Mouse (Mus musculus) kidney, embryonic 14.5 days (tissue): ENCODE results near the gene Ccdc88c. TPM values are rescaled to one million over a fixed set of nuclear protein-coding genes. Genes with fewer than 3 reads are reported as not detected.

ENCODE experiments used
- ATAC-seq: fragments of 200-750 bp; cut with Nextera tagmentation; 2 replicates; pipeline ENCODE4 v1.8.0; 2017; ENCODE audit warnings: moderate number of reproducible peaks, mild to moderate bottlenecking, moderate TSS enrichment, moderate library complexity; ENCODE audit not compliant: low FRiP score, low TSS enrichment
- H3K27ac ChIP-seq: fragments of 300-500 bp; sonication (generic); 2 replicates; pipeline ENCODE4 v1.5.1; 2014; ENCODE audit warnings: low read depth, mild to moderate bottlenecking, low read length, moderate library complexity, mixed read lengths
- H3K27me3 ChIP-seq: fragments of 300-500 bp; sonication (generic); 2 replicates; pipeline ENCODE4 v1.6.1; 2014; ENCODE audit warnings: mild to moderate bottlenecking, low read length; ENCODE audit not compliant: control insufficient read depth, insufficient read depth
- H3K36me3 ChIP-seq: fragments of 300-500 bp; sonication (generic); 2 replicates; pipeline ENCODE4 v1.6.1; 2014; ENCODE audit warnings: low read length, mixed read lengths; ENCODE audit not compliant: control insufficient read depth, insufficient read depth
- H3K4me1 ChIP-seq: fragments of 300-500 bp; sonication (generic); 2 replicates; pipeline ENCODE4 v1.6.1; 2014; ENCODE audit warnings: low read length, mixed read lengths; ENCODE audit not compliant: control insufficient read depth, insufficient read depth
- H3K4me2 ChIP-seq: fragments of 300-500 bp; sonication (generic); replicated peaks from 2 replicates; pipeline ENCODE4 v1.6.1; 2014; ENCODE audit warnings: low read depth, mild to moderate bottlenecking, low read length
- H3K4me3 ChIP-seq: fragments of 300-500 bp; sonication (generic); 2 replicates; pipeline ENCODE4 v1.5.1; 2014; ENCODE audit warnings: mild to moderate bottlenecking, low read length
- H3K9ac ChIP-seq: fragments of 300-500 bp; sonication (generic); 2 replicates; pipeline ENCODE4 v1.6.1; 2014; ENCODE audit warnings: low read depth, mild to moderate bottlenecking, low read length, moderate library complexity
- H3K9me3 ChIP-seq: fragments of 300-500 bp; sonication (generic); 2 replicates; pipeline ENCODE4 v1.6.1; 2016; ENCODE audit warnings: low read length; ENCODE audit not compliant: control insufficient read depth
- WGBS: fragments of 180-500 bp; shearing (Covaris S2); extraction: QIAGEN DNeasy Blood & Tissue Kit; methylation state at CpG from one replicate; pipeline ENCODE4 v1.1.7; 2014; 5-methylcytosine and 5-hydroxymethylcytosine counted together
- polyA plus RNA-seq: library from polyadenylated mRNA; unstranded; fragments of >200 nt; fragmentation: Nextera tagmentation; extraction: Ambion mirVana; gene quantifications from 2 replicates; pipeline ENCODE4 v1.2.1, GENCODE M21; 2014

Gene Ccdc88c
- polyA plus RNA-seq, 1 experiment from 2014 or later = 15.3 TPM

- WGBS = 75% methylated on average over 14 of the region's 14 CpGs
- Histone ChIP-seq H3K27ac (no peak overlapping the region), H3K4me3 (no peak overlapping the region), H3K36me3 (peaks cover 52% of the 10 kb centered on the region), H3K4me2 (no peak overlapping the region), H3K9me3 (no peaks in the 10 kb centered on the region), H3K27me3 (no peaks in the 10 kb centered on the region), H3K9ac (no peak overlapping the region), H3K4me1 (no peaks in the 10 kb centered on the region)
- peak; percentile 65; the same call in 1 of the 2 replicates for ATAC-seq
These were observed 102.9 kb downstream of the Ccdc88c start for GRCm38 (mm10) chr12:100925644-100926619.

GRCm38 (mm10) chr12:100924646-100925339 is 104.1 kb downstream of the Ccdc88c start:
- ATAC-seq = no peak
- WGBS = 78% methylated on average over 15 of the region's 15 CpGs
- H3K4me3 ChIP-seq = no peak overlapping the region

DNA sequence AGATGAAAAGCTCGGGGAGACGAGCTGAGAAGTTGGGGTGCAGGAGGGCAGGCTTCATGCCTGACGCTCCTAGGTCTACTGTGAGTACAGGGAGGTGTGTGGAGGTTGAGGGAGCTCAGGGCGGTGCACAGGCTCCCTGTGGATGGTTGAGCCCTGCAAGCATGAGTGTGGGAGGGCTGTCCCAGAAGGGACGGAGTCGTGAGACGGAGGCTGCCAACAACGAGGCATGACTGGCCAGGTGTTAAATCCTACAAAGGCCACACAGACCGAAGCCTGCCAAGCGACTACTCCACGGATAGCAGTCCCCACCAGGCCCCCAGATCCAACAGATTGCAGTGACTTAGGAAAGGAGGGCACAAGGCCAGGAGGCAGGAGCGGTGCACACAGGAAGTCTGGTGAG is 118.1 kb downstream of the Ccdc88c start:
- no peak overlapping the region for H3K4me3 ChIP-seq
- H3K27me3 ChIP-seq = peaks cover 3% of the 10 kb centered on the region
- H3K4me2 ChIP-seq = no peak overlapping the region
- no peak overlapping the region for H3K9ac ChIP-seq
- 63% methylated on average over 12 of the region's 12 CpGs for WGBS
- H3K27ac ChIP-seq = no peak overlapping the region
- ATAC-seq = no peak
- H3K4me1 ChIP-seq = no peaks in the 10 kb centered on the region
- H3K36me3 ChIP-seq = peaks cover 8% of the 10 kb centered on the region; the same call in 1 of the 2 replicates
- no peaks in the 10 kb centered on the region for H3K9me3 ChIP-seq

More at GRCm38 (mm10) chr12:100924646-100925339, 104.1 kb downstream of the Ccdc88c start:
- Histone ChIP-seq H3K4me1 (no peaks in the 10 kb centered on the region), H3K27ac (no peak overlapping the region), H3K9ac (no peak overlapping the region), H3K27me3 (no peaks in the 10 kb centered on the region), H3K36me3 (peaks cover 48% of the 10 kb centered on the region), H3K4me2 (no peak overlapping the region), H3K9me3 (no peaks in the 10 kb centered on the region)

GRCm38 (mm10) chr12:100909765-100910164 is 119.1 kb downstream of the Ccdc88c start:
- H3K27me3 ChIP-seq = peaks cover 3% of the 10 kb centered on the region
- no peaks in the 10 kb centered on the region for H3K9me3 ChIP-seq
- no peak overlapping the region for H3K4me3 ChIP-seq
- peaks cover 7% of the 10 kb centered on the region; the same call in 1 of the 2 replicates for H3K36me3 ChIP-seq
- no peaks in the 10 kb centered on the region for H3K4me1 ChIP-seq
- no peak overlapping the region for H3K9ac ChIP-seq
- no peak overlapping the region for H3K4me2 ChIP-seq
- ATAC-seq = no peak
- no peak overlapping the region for H3K27ac ChIP-seq
- WGBS = 54% methylated on average over 6 of the region's 6 CpGs

DNA sequence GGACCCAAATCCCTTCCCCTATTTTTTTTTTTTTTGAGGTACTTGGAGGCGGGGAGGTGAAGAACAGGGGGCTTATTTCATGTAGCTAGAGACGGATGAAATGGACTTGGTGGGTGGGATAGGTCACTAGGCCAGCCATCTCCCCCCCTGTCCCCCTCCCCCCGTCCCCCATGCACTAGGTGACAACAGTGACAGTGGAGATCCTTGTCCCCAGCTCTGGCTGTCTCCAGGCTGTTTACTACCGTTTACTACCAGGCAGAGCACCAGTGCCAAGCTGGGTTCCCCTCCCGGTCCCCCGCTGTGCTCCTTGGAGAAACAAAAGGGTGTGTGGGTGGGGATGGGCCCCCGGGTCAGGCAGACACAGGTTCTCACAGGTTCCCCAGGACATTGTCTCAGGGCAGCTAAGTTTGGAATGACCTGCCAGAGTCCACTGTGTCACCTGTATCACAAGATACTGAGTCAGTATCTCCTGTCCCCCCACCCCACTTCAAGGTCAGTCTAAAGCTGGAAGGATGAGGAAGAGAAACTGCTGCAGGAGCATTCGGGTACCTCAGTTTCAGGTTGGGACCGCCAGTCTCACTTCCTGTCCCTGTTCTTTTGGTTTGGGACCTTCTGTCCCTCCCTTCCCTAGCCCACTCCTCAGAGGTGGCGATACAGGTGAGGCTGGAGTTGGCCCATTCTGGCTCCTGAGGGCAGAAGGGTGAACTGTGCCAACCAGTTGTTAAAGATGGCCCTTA is 120.4 kb downstream of the Ccdc88c start:
- Histone ChIP-seq H3K9me3 (no peaks in the 10 kb centered on the region), H3K4me1 (no peaks in the 10 kb centered on the region), H3K4me2 (peak overlapping the region; percentile 91), H3K36me3 (peaks cover 5% of the 10 kb centered on the region; the same call in 1 of the 2 replicates), H3K27me3 (peaks cover 3% of the 10 kb centered on the region), H3K9ac (peak overlapping the region; percentile 53), H3K27ac (no peak overlapping the region), H3K4me3 (peak overlapping the region; percentile 43)
- WGBS = 18% methylated on average over 10 of the region's 10 CpGs
- ATAC-seq = 0 out of 2 replicates have a peak, but pooled peaks have one; percentile 22

DNA sequence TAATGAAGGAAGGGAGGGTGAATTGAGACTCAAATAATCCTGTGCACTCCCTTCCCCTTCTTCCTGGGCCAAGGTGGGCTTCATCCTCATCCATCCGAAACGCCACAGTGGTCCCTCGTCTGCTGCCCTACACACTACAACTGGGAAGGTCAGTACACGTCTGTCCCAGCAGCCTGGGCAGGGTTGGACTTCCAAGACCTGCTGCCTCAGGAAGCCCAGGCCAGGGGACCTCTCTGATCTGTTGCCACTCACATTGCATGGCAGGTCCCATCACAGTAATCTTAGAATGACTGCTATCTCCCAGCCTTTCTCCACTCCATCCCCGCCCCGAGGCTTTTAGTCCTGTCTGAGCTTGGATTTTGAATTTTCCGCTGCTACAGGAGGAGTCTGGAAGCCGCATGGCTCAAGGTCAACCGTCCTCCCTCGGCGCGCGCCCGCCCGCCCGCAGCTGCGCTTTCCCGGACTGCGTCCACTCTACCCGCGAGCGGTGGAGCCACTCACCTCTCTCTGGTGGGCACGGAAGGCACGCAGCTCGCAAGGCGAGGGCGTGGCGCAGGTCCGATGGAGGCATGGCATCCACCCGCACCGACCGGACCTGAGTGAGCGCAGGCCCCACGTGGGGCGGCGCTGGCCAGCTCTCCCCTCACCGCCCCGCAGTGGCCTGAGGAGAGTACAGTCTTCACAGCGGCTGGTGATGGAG is 121.1 kb downstream of the Ccdc88c start, which contains the start of gene Gpr68:
Gene Gpr68, minus strand, starts transcription at position 601 of the 700 bp plus-strand sequence.
- H3K27me3 ChIP-seq = peaks cover 3% of the 10 kb centered on the region
- no peak within 1 kb of the TSS for H3K27ac ChIP-seq
- no peaks in the 10 kb centered on the region for H3K9me3 ChIP-seq
- peak; percentile 84 for ATAC-seq
- no peaks in the 10 kb centered on the region for H3K36me3 ChIP-seq
- H3K4me1 ChIP-seq = no peaks in the 10 kb centered on the region
- peak within 1 kb of the TSS; percentile 91 for H3K4me2 ChIP-seq
- peak within 1 kb of the TSS; percentile 43 for H3K4me3 ChIP-seq
- H3K9ac ChIP-seq = peak within 1 kb of the TSS; percentile 53
- WGBS = 4% methylated on average over 38 of the region's 39 CpGs

DNA sequence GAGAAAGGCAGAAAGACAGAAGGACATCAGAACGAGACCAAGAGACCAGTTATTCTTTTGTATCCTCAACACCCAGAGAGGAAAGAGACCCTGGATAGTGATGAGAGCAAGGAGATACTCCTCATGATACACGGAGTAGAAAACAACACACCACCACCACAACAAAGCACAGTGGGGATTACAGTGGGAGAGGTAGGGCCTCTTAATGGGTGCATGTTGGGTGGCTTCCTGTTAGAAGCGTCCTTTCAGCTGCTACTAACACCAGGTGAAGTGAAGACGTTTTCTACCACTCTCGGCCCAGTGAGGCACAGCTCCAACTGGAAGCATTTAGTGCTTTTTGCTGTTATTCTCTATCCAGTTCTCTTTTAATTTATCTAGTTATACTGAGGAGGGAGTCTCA is 122.0 kb downstream of the Ccdc88c start:
- Histone ChIP-seq H3K4me2 (no peak overlapping the region), H3K27me3 (peaks cover 3% of the 10 kb centered on the region), H3K4me1 (no peaks in the 10 kb centered on the region), H3K36me3 (no peaks in the 10 kb centered on the region), H3K4me3 (no peak overlapping the region), H3K27ac (no peak overlapping the region), H3K9me3 (no peaks in the 10 kb centered on the region), H3K9ac (no peak overlapping the region)
- 84% methylated on average over 5 of the region's 5 CpGs for WGBS
- ATAC-seq = no peak

DNA sequence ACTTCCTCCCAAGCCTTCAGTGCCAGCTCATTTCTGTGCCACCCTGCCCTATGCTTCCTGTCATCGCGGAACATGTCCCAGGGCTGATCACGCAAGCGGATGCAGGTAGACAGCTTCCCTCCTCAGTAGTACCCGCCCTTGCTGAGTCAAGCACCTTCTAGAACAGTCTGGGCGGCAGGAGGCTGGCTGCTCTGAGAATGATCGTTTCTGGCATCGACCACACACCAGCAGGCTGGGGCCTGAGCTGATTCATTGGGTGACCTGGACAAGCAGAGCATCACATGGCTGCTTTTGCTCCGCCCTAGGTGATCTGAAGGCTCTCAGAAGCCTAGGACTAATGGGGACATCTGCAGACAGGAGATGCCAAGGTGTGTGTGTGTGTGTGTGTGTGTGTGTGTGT is 125.1 kb downstream of the Ccdc88c start:
- no peaks in the 10 kb centered on the region for H3K9me3 ChIP-seq
- H3K27ac ChIP-seq = no peak overlapping the region
- no peak for ATAC-seq
- H3K27me3 ChIP-seq = peaks cover 18% of the 10 kb centered on the region
- H3K4me1 ChIP-seq = peaks cover 9% of the 10 kb centered on the region
- H3K9ac ChIP-seq = no peak overlapping the region
- no peak overlapping the region for H3K4me3 ChIP-seq
- H3K36me3 ChIP-seq = no peaks in the 10 kb centered on the region
- WGBS = 86% methylated on average over 9 of the region's 9 CpGs
- H3K4me2 ChIP-seq = no peak overlapping the region
